Mouse (Mus musculus) spleen, adult 2 months (tissue): ENCODE measurements around the gene Rcc2.

Source experiments
- CTCF ChIP-seq: fragments of 200-500 bp; IDR thresholded peaks from 2 replicates; pipeline ENCODE4 v1.5.1; 2011; ENCODE audit warnings: mild to moderate bottlenecking, inconsistent platforms; ENCODE audit not compliant: insufficient read depth, insufficient read length, insufficient replicate concordance; ENCODE audit errors: extremely low read depth
- POLR2A ChIP-seq: fragments of 200-500 bp; IDR thresholded peaks from 2 replicates; pipeline ENCODE4 v1.6.1; 2011; ENCODE audit warnings: low read depth, low read length, inconsistent platforms

- TF ChIP-seq CTCF (no peak), POLR2A (no peak)
These were observed 42.4 kb upstream of the Rcc2 start for GRCm38 (mm10) chr4:140657681-140658575.
